Mouse (Mus musculus) c-Kit-positive CD71-positive TER-119-negative erythroid progenitor cells, embryonic 14.5 days (primary cell): ENCODE measurements around the gene Tbc1d17.

ENCODE experiments used
- DNase-seq: peaks from one replicate; pipeline ENCODE4 v3.0.0-alpha.2; 2013; ENCODE audit warnings: low read depth

Tbc1d17 gene

GRCm38 (mm10) chr7:44868919-44869696 is 20.2 kb upstream of the Tbc1d17 start:
- no peak for DNase-seq

- no peak for DNase-seq
These were observed 19.6 kb upstream of the Tbc1d17 start for GRCm38 (mm10) chr7:44868465-44868864.

GRCm38 (mm10) chr7:44867802-44868201 is 18.9 kb upstream of the Tbc1d17 start:
- no peak for DNase-seq

- DNase-seq = no peak
These were observed 18.3 kb upstream of the Tbc1d17 start for GRCm38 (mm10) chr7:44867010-44867702.

- no peak for DNase-seq
These were observed 17.6 kb upstream of the Tbc1d17 start for GRCm38 (mm10) chr7:44866276-44867009.

GRCm38 (mm10) chr7:44864595-44865542 is 16.0 kb upstream of the Tbc1d17 start:
- DNase-seq = no peak

GRCm38 (mm10) chr7:44863982-44864494 is 15.2 kb upstream of the Tbc1d17 start:
- DNase-seq = no peak

- DNase-seq = no peak
These were observed 14.3 kb upstream of the Tbc1d17 start for GRCm38 (mm10) chr7:44863210-44863609.

GRCm38 (mm10) chr7:44862434-44862833 is 13.6 kb upstream of the Tbc1d17 start:
- no peak for DNase-seq

- no peak for DNase-seq
These were observed 12.5 kb upstream of the Tbc1d17 start for GRCm38 (mm10) chr7:44861429-44861816.

GRCm38 (mm10) chr7:44860576-44861428 is 11.9 kb upstream of the Tbc1d17 start:
- DNase-seq = no peak

- no peak for DNase-seq
These were observed 11.0 kb upstream of the Tbc1d17 start for GRCm38 (mm10) chr7:44859896-44860295.

- peak; percentile 74 for DNase-seq
These were observed 9.0 kb upstream of the Tbc1d17 start for GRCm38 (mm10) chr7:44857905-44858304.

- DNase-seq = peak; percentile 81
These were observed 8.2 kb upstream of the Tbc1d17 start, which contains the start of gene Pnkp for GRCm38 (mm10) chr7:44857042-44857552. Gene Pnkp (plus strand): TSS chr7:44857139.

GRCm38 (mm10) chr7:44856265-44856916 is 7.5 kb upstream of the Tbc1d17 start:
- DNase-seq = no peak

GRCm38 (mm10) chr7:44855036-44855435 is 6.2 kb upstream of the Tbc1d17 start:
- no peak for DNase-seq

GRCm38 (mm10) chr7:44854356-44855031 is 5.6 kb upstream of the Tbc1d17 start:
- peak; percentile 76 for DNase-seq

- no peak for DNase-seq
These were observed 4.9 kb upstream of the Tbc1d17 start for GRCm38 (mm10) chr7:44853596-44854355.
